ENCODE assay signal across 14 mouse cellular contexts in the genomic region with DNA sequence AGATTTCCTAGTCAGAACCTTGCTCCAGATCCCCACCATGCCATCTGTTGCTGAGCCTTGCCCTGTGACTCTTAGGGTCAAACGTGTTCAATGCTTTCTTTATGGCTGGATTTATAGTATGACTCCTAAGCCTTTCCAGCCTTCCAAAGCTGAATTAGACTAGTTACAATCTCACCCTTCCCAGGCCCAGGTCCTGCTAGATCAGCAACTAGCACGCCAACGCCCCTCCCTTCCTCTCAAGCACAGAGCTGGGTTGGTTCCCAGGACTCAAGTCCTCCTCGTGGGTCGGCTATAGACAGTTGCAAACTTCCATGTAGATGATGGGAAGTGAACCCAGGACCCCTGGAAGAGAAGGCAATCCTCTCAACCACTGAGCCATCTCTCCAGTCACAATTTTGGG. TPM values are rescaled to one million over a fixed set of nuclear protein-coding genes. Genes with fewer than 3 reads are reported as not detected.
DNase-seq lines count a peak whose midpoint lies in the region; ATAC-seq and TF ChIP-seq lines count a peak whose summit lies in the region.
"Had no signal": no experiment of that assay in that cellular context is flagged by ENCODE, and none has a peak within 500 bp of the region (broad histone marks: within the 10 kb centered on the region; RNA-seq: fewer than 3 reads in every experiment).

No protein-coding gene starts in this region.

- H3K4me3 ChIP-seq in kidney, adult 2 months (ENCODE audit: insufficient read depth, low read depth, low read length), result no peak overlapping the region
- no peak overlapping the region for H3K4me3 ChIP-seq in brown adipose tissue, adult 24 weeks (ENCODE audit: insufficient read depth, low read depth, low read length)
- no peak overlapping the region for H3K4me3 ChIP-seq in heart, embryonic 16.5 days (ENCODE audit: low read length)
- no peak overlapping the region for H3K4me3 ChIP-seq in limb, embryonic 13.5 days
- no peak overlapping the region for H3K4me3 ChIP-seq in forebrain, embryonic 16.5 days (replicated peaks; ENCODE audit: low read length)
- H3K4me3 ChIP-seq in midbrain, embryonic 14.5 days (replicated peaks; ENCODE audit: low read depth, low read length), result no peak overlapping the region
- H3K4me3 ChIP-seq: embryonic facial prominence, embryonic 12.5 days; hindbrain, embryonic 10.5 days; liver, embryonic 12.5 days had no signal

- no peak for TF ChIP-seq CTCF in kidney, adult 2 months (conservative IDR thresholded peaks at IDR 0.05; ENCODE audit: insufficient read depth, insufficient read length, low read depth, low read length)

- H3K36me3 ChIP-seq in kidney, adult 2 months (ENCODE audit: control insufficient read depth, insufficient read depth, low read length), result no peaks in the 10 kb centered on the region
- H3K36me3 ChIP-seq in heart, embryonic 16.5 days (ENCODE audit: control insufficient read depth, insufficient read depth), result no peaks in the 10 kb centered on the region
- peaks cover 16% of the 10 kb centered on the region; the same call in 1 of the 2 replicates for H3K36me3 ChIP-seq in limb, embryonic 13.5 days
- H3K36me3 ChIP-seq in forebrain, embryonic 16.5 days (ENCODE audit: control insufficient read depth, insufficient read depth), result no peaks in the 10 kb centered on the region
- H3K36me3 ChIP-seq in midbrain, embryonic 14.5 days (ENCODE audit: control insufficient read depth, insufficient read depth, low read length), result no peaks in the 10 kb centered on the region; the same call in 1 of the 2 replicates

- no peak overlapping the region for H3K4me2 ChIP-seq in heart, embryonic 16.5 days (ENCODE audit: low read depth, low read length)
- no peak overlapping the region for H3K4me2 ChIP-seq in limb, embryonic 13.5 days (replicated peaks)
- no peak overlapping the region for H3K4me2 ChIP-seq in forebrain, embryonic 16.5 days (ENCODE audit: low read length)
- H3K4me2 ChIP-seq in midbrain, embryonic 14.5 days (ENCODE audit: low read length), result no peak overlapping the region
- H3K4me2 ChIP-seq: embryonic facial prominence, embryonic 12.5 days; liver, embryonic 12.5 days had no signal

- DNase-seq in kidney, adult 2 months, result peak; percentile 55
- no peak for DNase-seq in kidney, adult 11 months
- no peak for DNase-seq in left cerebral cortex, postnatal 10 days (ENCODE audit: extremely low spot score in 1 of 2, low spot score in 2 of 2)
- no peak for DNase-seq in midbrain, embryonic 14.5 days
- DNase-seq: cerebellum, adult 11 months; spleen, adult 18-20 months had no signal

- no peaks in the 10 kb centered on the region for H3K9me3 ChIP-seq in heart, embryonic 16.5 days (replicated peaks; ENCODE audit: control insufficient read depth, low read length)
- no peaks in the 10 kb centered on the region for H3K9me3 ChIP-seq in limb, embryonic 13.5 days
- H3K9me3 ChIP-seq in forebrain, embryonic 16.5 days (ENCODE audit: control insufficient read depth, low read length), result no peaks in the 10 kb centered on the region
- H3K9me3 ChIP-seq in midbrain, embryonic 14.5 days (ENCODE audit: control insufficient read depth, low read length), result no peaks in the 10 kb centered on the region
- H3K9me3 ChIP-seq: embryonic facial prominence, embryonic 12.5 days; hindbrain, embryonic 10.5 days; liver, embryonic 12.5 days had no signal

- no peak overlapping the region for H3K9ac ChIP-seq in heart, embryonic 16.5 days (ENCODE audit: low read length)
- H3K9ac ChIP-seq in limb, embryonic 13.5 days, result no peak overlapping the region
- no peak overlapping the region for H3K9ac ChIP-seq in forebrain, embryonic 16.5 days (replicated peaks; ENCODE audit: low read depth, low read length)
- H3K9ac ChIP-seq in midbrain, embryonic 14.5 days (replicated peaks; ENCODE audit: low read length), result no peak overlapping the region
- H3K9ac ChIP-seq: embryonic facial prominence, embryonic 12.5 days; liver, embryonic 12.5 days had no signal

- peak overlapping the region; percentile 33; the same call in 1 of the 2 replicates for H3K27ac ChIP-seq in kidney, adult 2 months (ENCODE audit: insufficient read depth, low read depth, low read length)
- H3K27ac ChIP-seq in brown adipose tissue, adult 24 weeks (replicated peaks; ENCODE audit: low read depth, low read length), result peak overlapping the region; percentile 73
- peak overlapping the region; percentile 55 for H3K27ac ChIP-seq in heart, embryonic 16.5 days (ENCODE audit: low read length)
- peak overlapping the region; percentile 39; the same call in 1 of the 2 replicates for H3K27ac ChIP-seq in limb, embryonic 13.5 days
- no peak overlapping the region for H3K27ac ChIP-seq in forebrain, embryonic 16.5 days (ENCODE audit: low read length)
- H3K27ac ChIP-seq in midbrain, embryonic 14.5 days (replicated peaks; ENCODE audit: low read depth, low read length), result no peak overlapping the region
- H3K27ac ChIP-seq: embryonic facial prominence, embryonic 12.5 days; liver, embryonic 12.5 days had no signal

- TF ChIP-seq POLR2A in kidney, adult 2 months (IDR thresholded peaks at IDR 0.05; ENCODE audit: low read depth, low read length), result no peak

- ATAC-seq in heart, embryonic 16.5 days (replicated peaks; ENCODE audit: extremely low read depth, insufficient read depth, low FRiP score), result no peak
- ATAC-seq in limb, embryonic 13.5 days (ENCODE audit: low FRiP score, low read depth), result no peak
- no peak for ATAC-seq in forebrain, embryonic 16.5 days
- no peak for ATAC-seq in midbrain, embryonic 14.5 days (ENCODE audit: low FRiP score, low TSS enrichment)
- ATAC-seq: liver, embryonic 12.5 days had no signal

- no peaks in the 10 kb centered on the region for H3K27me3 ChIP-seq in kidney, adult 2 months (replicated peaks; ENCODE audit: control insufficient read depth, insufficient read depth, low read length)
- H3K27me3 ChIP-seq in heart, embryonic 16.5 days (ENCODE audit: control insufficient read depth, insufficient read depth, low read length), result no peaks in the 10 kb centered on the region
- no peaks in the 10 kb centered on the region for H3K27me3 ChIP-seq in limb, embryonic 13.5 days
- H3K27me3 ChIP-seq in forebrain, embryonic 16.5 days (replicated peaks; ENCODE audit: control insufficient read depth, insufficient read depth, low read length), result no peaks in the 10 kb centered on the region
- no peaks in the 10 kb centered on the region for H3K27me3 ChIP-seq in midbrain, embryonic 14.5 days (ENCODE audit: control insufficient read depth, insufficient read depth, low read length)
- H3K27me3 ChIP-seq: embryonic facial prominence, embryonic 12.5 days had no signal

- 36% methylated on average over 5 of the region's 5 CpGs for WGBS in kidney, adult 2 months
- WGBS in heart, embryonic 16.5 days, result 45% methylated on average over 5 of the region's 5 CpGs
- WGBS in limb, embryonic 13.5 days, result 66% methylated on average over 5 of the region's 5 CpGs
- 78% methylated on average over 5 of the region's 5 CpGs for WGBS in forebrain, embryonic 16.5 days
- 81% methylated on average over 5 of the region's 5 CpGs for WGBS in midbrain, embryonic 14.5 days

- intact Hi-C loops in left cerebral cortex, postnatal 10 days (cut with DNase I), result no loop called here

- peaks cover 21% of the 10 kb centered on the region for H3K4me1 ChIP-seq in kidney, adult 2 months (ENCODE audit: control insufficient read depth, insufficient read depth, low read length)
- peaks cover 37% of the 10 kb centered on the region for H3K4me1 ChIP-seq in brown adipose tissue, adult 24 weeks (ENCODE audit: control insufficient read depth, insufficient read depth, insufficient read length, low read length)
- peaks cover 31% of the 10 kb centered on the region for H3K4me1 ChIP-seq in heart, embryonic 16.5 days (ENCODE audit: control insufficient read depth, insufficient read depth, low read length)
- peaks cover 16% of the 10 kb centered on the region for H3K4me1 ChIP-seq in limb, embryonic 13.5 days
- H3K4me1 ChIP-seq in forebrain, embryonic 16.5 days (replicated peaks; ENCODE audit: control insufficient read depth, insufficient read depth, low read length), result peaks cover 18% of the 10 kb centered on the region
- peaks cover 7% of the 10 kb centered on the region for H3K4me1 ChIP-seq in midbrain, embryonic 14.5 days (ENCODE audit: control insufficient read depth, insufficient read depth, low read length)

RNA-seq across cellular contexts. Expression of a gene that starts 11.1 kb away (rescaled TPM):
- polyA plus RNA-seq in kidney, adult 2 months (2012; rRNA removed), result 12.0 and 12.2 TPM in 2 replicates
- 4.0 and 5.4 TPM in 2 replicates for polyA plus RNA-seq in brown adipose tissue, adult 24 weeks (2012; ENCODE audit: insufficient read depth, insufficient read length, missing spikeins)
- polyA plus RNA-seq in heart, embryonic 16.5 days (2015; fragmentation: Nextera tagmentation; extraction: Ambion mirVana), result 12.4 and 12.6 TPM in 2 replicates
- 4.7 and 5.3 TPM in 2 replicates for polyA plus RNA-seq in limb, embryonic 13.5 days (2015; fragmentation: Nextera tagmentation; extraction: Ambion mirVana)
- polyA plus RNA-seq in forebrain, embryonic 16.5 days (2015; fragmentation: Nextera tagmentation; extraction: Ambion mirVana), result 11.1 and 12.4 TPM in 2 replicates
- total RNA-seq in left cerebral cortex, postnatal 10 days (2021), result 1 to 10 TPM; 8.3 to 9.8 TPM
- 12.3 and 16.2 TPM in 2 replicates for polyA plus RNA-seq in midbrain, embryonic 14.5 days (2014; fragmentation: Nextera tagmentation; extraction: Ambion mirVana)

RNA-seq across cellular contexts. Expression of a gene that starts 22.9 kb away (rescaled TPM):
- polyA plus RNA-seq in kidney, adult 2 months (2012; rRNA removed), result 71.5 and 79.7 TPM in 2 replicates
- polyA plus RNA-seq in brown adipose tissue, adult 24 weeks (2012; ENCODE audit: insufficient read depth, insufficient read length, missing spikeins), result 22.6 and 36.6 TPM in 2 replicates
- 97.5 and 103 TPM in 2 replicates for polyA plus RNA-seq in heart, embryonic 16.5 days (2015; fragmentation: Nextera tagmentation; extraction: Ambion mirVana)
- polyA plus RNA-seq in limb, embryonic 13.5 days (2015; fragmentation: Nextera tagmentation; extraction: Ambion mirVana), result 174 and 185 TPM in 2 replicates
- polyA plus RNA-seq in forebrain, embryonic 16.5 days (2015; fragmentation: Nextera tagmentation; extraction: Ambion mirVana), result 124 and 126 TPM in 2 replicates
- total RNA-seq in left cerebral cortex, postnatal 10 days (2021), result 10 to 100 TPM; 76.8 to 80.7 TPM
- polyA plus RNA-seq in midbrain, embryonic 14.5 days (2014; fragmentation: Nextera tagmentation; extraction: Ambion mirVana), result 96.6 and 108 TPM in 2 replicates

RNA-seq across cellular contexts. Expression of a gene that starts 28.3 kb away (rescaled TPM):
- polyA plus RNA-seq in kidney, adult 2 months (2012; rRNA removed), result 24.9 and 26.2 TPM in 2 replicates
- polyA plus RNA-seq in brown adipose tissue, adult 24 weeks (2012; ENCODE audit: insufficient read depth, insufficient read length, missing spikeins), result 6.5 and 7.0 TPM in 2 replicates
- 48.3 and 55.2 TPM in 2 replicates for polyA plus RNA-seq in heart, embryonic 16.5 days (2015; fragmentation: Nextera tagmentation; extraction: Ambion mirVana)
- 70.9 and 75.7 TPM in 2 replicates for polyA plus RNA-seq in limb, embryonic 13.5 days (2015; fragmentation: Nextera tagmentation; extraction: Ambion mirVana)
- polyA plus RNA-seq in forebrain, embryonic 16.5 days (2015; fragmentation: Nextera tagmentation; extraction: Ambion mirVana), result 31.9 and 34.2 TPM in 2 replicates
- total RNA-seq in left cerebral cortex, postnatal 10 days (2021), result 10 to 100 TPM in 1 of 2 experiments, 1 to 10 TPM in 1; 8.0 to 10.7 TPM
- polyA plus RNA-seq in midbrain, embryonic 14.5 days (2014; fragmentation: Nextera tagmentation; extraction: Ambion mirVana), result 17.6 and 23.4 TPM in 2 replicates

RNA-seq across cellular contexts. Expression of a gene that starts 41.7 kb away (rescaled TPM):
- polyA plus RNA-seq in kidney, adult 2 months (2012; rRNA removed), result 0.52 and 0.73 TPM in 2 replicates
- polyA plus RNA-seq in brown adipose tissue, adult 24 weeks (2012; ENCODE audit: insufficient read depth, insufficient read length, missing spikeins), result not detected in 2 replicates
- polyA plus RNA-seq in heart, embryonic 16.5 days (2015; fragmentation: Nextera tagmentation; extraction: Ambion mirVana), result 1.5 and 1.6 TPM in 2 replicates
- polyA plus RNA-seq in limb, embryonic 13.5 days (2015; fragmentation: Nextera tagmentation; extraction: Ambion mirVana), result 4.7 and 5.5 TPM in 2 replicates
- polyA plus RNA-seq in forebrain, embryonic 16.5 days (2015; fragmentation: Nextera tagmentation; extraction: Ambion mirVana), result 11.0 and 13.7 TPM in 2 replicates
- 1 to 10 TPM; 6.5 to 8.1 TPM for total RNA-seq in left cerebral cortex, postnatal 10 days (2021)
- polyA plus RNA-seq in midbrain, embryonic 14.5 days (2014; fragmentation: Nextera tagmentation; extraction: Ambion mirVana), result 9.9 and 10.8 TPM in 2 replicates

RNA-seq across cellular contexts. Expression of a gene that starts 50.3 kb away (rescaled TPM):
- polyA plus RNA-seq in kidney, adult 2 months (2012; rRNA removed), result not detected in 2 replicates
- polyA plus RNA-seq in brown adipose tissue, adult 24 weeks (2012; ENCODE audit: insufficient read depth, insufficient read length, missing spikeins), result not detected in 2 replicates
- 0.07 TPM in 1 of 2 replicates, not detected in the other for polyA plus RNA-seq in heart, embryonic 16.5 days (2015; fragmentation: Nextera tagmentation; extraction: Ambion mirVana)
- polyA plus RNA-seq in limb, embryonic 13.5 days (2015; fragmentation: Nextera tagmentation; extraction: Ambion mirVana), result not detected in 2 replicates
- polyA plus RNA-seq in forebrain, embryonic 16.5 days (2015; fragmentation: Nextera tagmentation; extraction: Ambion mirVana), result not detected in 2 replicates
- not detected for total RNA-seq in left cerebral cortex, postnatal 10 days (2021)
- polyA plus RNA-seq in midbrain, embryonic 14.5 days (2014; fragmentation: Nextera tagmentation; extraction: Ambion mirVana), result not detected in 2 replicates
- total RNA-seq: adrenal gland, postnatal 14 days had no signal
- polyA plus RNA-seq: embryonic facial prominence, embryonic 12.5 days; hindbrain, embryonic 10.5 days; liver, embryonic 12.5 days had no signal

Comparison
In these comparisons a context has a peak if more than half of its experiments do, and no peak if none do; other contexts are left out.
1. H3K27ac ChIP-seq: peak in kidney, adult 2 months (single experiment), brown adipose tissue, adult 24 weeks (single experiment), heart, embryonic 16.5 days (single experiment) and limb, embryonic 13.5 days (single experiment); none in forebrain, embryonic 16.5 days (single experiment) and midbrain, embryonic 14.5 days (single experiment).